Mouse (Mus musculus): ENCODE data around the gene Rnf186.

DNA sequence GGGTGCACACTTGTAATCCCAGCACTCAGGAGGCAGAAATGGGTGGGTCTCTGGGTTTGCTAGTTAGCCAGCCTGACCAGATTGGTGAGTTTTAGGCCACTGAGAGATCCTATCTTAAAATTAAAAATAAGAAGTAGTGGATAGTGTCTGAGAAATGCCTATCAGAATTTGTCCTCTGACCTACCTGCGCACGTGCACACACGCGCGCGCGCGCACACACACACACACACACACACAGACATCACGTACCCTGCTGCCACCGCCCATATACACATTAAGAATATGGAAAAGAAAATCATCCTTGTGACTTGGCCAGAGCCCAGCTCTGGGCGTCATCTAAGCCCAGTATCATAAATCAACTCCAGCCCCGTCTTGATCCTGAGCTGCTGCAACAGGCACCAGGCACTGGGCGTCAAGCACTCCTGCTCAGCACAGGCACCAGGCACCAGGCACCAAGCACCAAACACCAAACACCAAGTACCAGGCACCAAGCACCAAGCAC lies 44.3 kb downstream of the Rnf186 start:
- TF ChIP-seq CTCF (IDR thresholded peaks at IDR 0.05; ENCODE audit: low read depth, low read length), result no peak
- no peak for TF ChIP-seq GATA1 (IDR thresholded peaks at IDR 0.05; ENCODE audit: borderline replicate concordance, low read length)
- TF ChIP-seq TAL1 (conservative IDR thresholded peaks at IDR 0.05; ENCODE audit: low read depth, low read length), result no peak
